Mouse (Mus musculus) fibroblast of lung, adult 2 months (primary cell): ENCODE measurements at regions not wholly inside any gene's neighbourhood (a gene's known extent, or its start where the extent isn't known, plus 50 kb on each side); places are given as distances from the start of the nearest gene placed in this dataset.

Experiments
- DNase-seq: peaks from one replicate; pipeline ENCODE4 v3.0.0-alpha.2; 2011; ENCODE audit warnings: low read depth

- no peak for DNase-seq
Measured at GRCm38 (mm10) chr2:11416122-11416521, 137.8 kb downstream of the Pfkfb3 start.

GRCm38 (mm10) chr2:11412521-11412920 is 141.4 kb downstream of the Pfkfb3 start:
- DNase-seq = no peak

- DNase-seq = no peak
Measured at GRCm38 (mm10) chr2:11408497-11408896, 145.4 kb downstream of the Pfkfb3 start.

GRCm38 (mm10) chr2:11406103-11406615 is 147.7 kb downstream of the Pfkfb3 start:
- no peak for DNase-seq

GRCm38 (mm10) chr2:11402218-11402848 is 151.5 kb downstream of the Pfkfb3 start:
- DNase-seq = no peak

GRCm38 (mm10) chr2:11399411-11399810 is 154.5 kb downstream of the Pfkfb3 start:
- DNase-seq = no peak

GRCm38 (mm10) chr2:11398949-11399348 is 154.9 kb downstream of the Pfkfb3 start:
- DNase-seq = no peak

- no peak for DNase-seq
Measured at GRCm38 (mm10) chr2:11398391-11398790, 155.5 kb downstream of the Pfkfb3 start.

GRCm38 (mm10) chr2:11396835-11397234 is 157.0 kb downstream of the Pfkfb3 start:
- DNase-seq = no peak

GRCm38 (mm10) chr2:11394675-11395349 is 159.1 kb downstream of the Pfkfb3 start:
- DNase-seq = peak; percentile 40

- DNase-seq = peak; percentile 40
Measured at GRCm38 (mm10) chr2:11391725-11392124, 162.2 kb downstream of the Pfkfb3 start.

GRCm38 (mm10) chr2:11390667-11391334 is 163.1 kb downstream of the Pfkfb3 start:
- DNase-seq = no peak

- DNase-seq = no peak
Measured at GRCm38 (mm10) chr2:11387623-11388022, 166.3 kb downstream of the Pfkfb3 start.

GRCm38 (mm10) chr2:11383815-11384214 is 170.1 kb downstream of the Pfkfb3 start:
- DNase-seq = no peak

- DNase-seq = no peak
Measured at GRCm38 (mm10) chr2:11377213-11377612, 176.7 kb downstream of the Pfkfb3 start.

- DNase-seq = no peak
Measured at GRCm38 (mm10) chr2:11375726-11376454, 178.0 kb downstream of the Pfkfb3 start.

- DNase-seq = no peak
Measured at GRCm38 (mm10) chr2:11375092-11375491, 178.8 kb downstream of the Pfkfb3 start.

GRCm38 (mm10) chr2:11370273-11370672 is 183.6 kb downstream of the Pfkfb3 start:
- DNase-seq = no peak

GRCm38 (mm10) chr2:11367319-11367718 is 186.6 kb downstream of the Pfkfb3 start:
- DNase-seq = no peak

GRCm38 (mm10) chr2:11365815-11366214 is 188.1 kb downstream of the Pfkfb3 start:
- no peak for DNase-seq

- DNase-seq = no peak
Measured at GRCm38 (mm10) chr2:11365371-11365770, 188.5 kb downstream of the Pfkfb3 start.

- DNase-seq = no peak
Measured at GRCm38 (mm10) chr2:11364111-11364510, 189.8 kb downstream of the Pfkfb3 start.
